Mouse (Mus musculus) ES-CJ7 (cell line): ENCODE results near the gene Shisa2.

Experiments
- DNase-seq: peaks from one replicate; pipeline ENCODE4 v3.0.0; 2011; ENCODE audit warnings: low read depth, low spot score

Shisa2 gene

DNA sequence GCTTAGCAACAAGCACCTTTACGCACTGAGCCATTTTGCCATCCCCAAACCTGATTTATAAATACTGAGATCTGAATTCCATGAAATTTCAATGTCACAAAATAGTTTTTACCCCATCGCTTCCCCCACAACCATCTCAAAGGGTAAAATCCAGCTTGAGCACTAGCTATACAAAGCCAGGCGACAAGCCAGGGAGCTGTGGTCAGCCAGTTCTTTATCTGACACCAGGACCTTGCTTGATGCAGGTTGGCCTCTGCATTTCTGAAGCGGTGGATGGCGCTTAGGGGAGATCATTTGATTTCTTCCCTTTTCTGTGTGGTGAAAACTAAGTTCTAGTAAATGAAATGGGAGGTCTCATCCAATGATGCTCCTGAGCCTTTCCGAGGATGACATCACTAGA is 7.0 kb downstream of the Shisa2 start:
- no peak for DNase-seq

- DNase-seq: no peak
Measured at GRCm38 (mm10) chr14:59633295-59633898, 8.3 kb downstream of the Shisa2 start.

DNA sequence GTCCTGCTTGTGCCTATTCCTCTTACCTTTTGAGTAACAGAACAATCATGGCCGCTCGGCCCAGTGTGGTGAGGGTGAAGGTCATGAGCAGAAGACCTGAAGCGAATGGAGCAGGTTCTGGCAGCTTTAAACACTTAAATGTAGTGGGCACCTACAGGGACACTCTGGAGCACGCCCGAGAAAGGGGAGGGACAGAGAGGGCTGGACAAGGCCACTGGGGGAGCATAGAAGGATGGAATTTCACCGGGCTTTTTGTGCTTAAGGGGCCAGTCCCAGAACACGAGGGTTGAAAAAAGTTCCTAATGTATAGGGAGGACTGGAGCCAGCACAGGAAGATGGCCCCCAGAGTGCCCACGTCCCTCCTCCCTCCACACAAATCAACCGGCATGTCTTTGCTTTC is 8.9 kb downstream of the Shisa2 start:
- no peak for DNase-seq

DNA sequence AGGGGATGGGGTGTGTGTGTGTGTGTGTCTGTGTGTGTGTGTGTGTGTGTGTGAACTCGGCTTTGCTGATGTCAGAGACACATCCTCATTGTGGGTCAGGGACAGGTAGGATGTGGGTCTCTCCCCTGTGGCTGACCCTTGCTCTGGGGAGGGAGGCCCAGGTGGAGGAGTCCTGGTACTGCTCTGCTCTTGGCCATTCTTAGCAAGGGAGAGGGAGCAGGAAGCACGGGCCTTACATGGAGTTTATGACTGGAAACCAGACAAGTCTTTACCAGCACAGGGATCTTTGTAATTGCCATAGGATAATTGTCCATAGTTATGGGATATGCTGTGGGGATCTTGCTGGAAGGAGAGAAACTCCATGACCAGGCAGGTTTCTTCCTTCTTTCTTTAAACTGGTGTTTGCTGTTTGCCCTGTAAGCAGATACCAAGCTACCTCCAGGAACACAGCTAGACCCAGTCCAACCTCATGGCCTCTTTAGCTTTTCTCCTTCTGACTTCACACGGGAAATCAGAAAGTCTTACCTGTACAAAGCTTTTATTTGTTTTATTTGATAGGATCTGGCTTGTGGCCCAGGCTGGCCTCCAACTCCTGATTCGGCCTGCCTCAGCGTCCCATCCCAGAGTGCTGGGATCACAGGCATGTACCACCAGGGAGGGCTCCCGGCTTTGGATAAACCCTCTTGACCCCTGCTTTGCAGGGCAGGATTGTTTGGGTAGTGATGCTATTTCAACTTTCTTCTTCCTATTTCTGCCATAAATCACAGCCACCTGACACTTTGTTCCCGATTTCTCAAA is 14.0 kb downstream of the Shisa2 start:
- no peak for DNase-seq

DNA sequence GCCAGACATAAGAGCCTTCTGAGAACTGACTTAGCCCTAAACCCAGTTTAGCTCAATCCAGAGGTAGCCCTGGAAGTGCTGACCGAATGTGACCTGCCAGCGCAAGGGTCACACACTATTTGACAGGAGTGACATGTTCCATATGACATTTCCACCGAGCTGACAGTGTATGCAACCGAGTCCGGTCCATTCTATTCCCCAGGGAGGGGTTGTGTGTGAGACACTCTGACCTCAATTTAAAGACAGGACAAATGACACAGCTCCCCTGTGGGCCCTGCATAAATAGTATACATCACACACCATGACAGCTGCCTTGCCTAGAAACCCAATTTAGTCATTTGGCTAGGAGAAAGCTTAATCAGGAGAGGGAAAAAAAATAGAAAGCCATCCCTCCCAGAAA is 16.7 kb downstream of the Shisa2 start:
- DNase-seq: no peak

GRCm38 (mm10) chr14:59643582-59643981 is 18.5 kb downstream of the Shisa2 start:
- no peak for DNase-seq

DNA sequence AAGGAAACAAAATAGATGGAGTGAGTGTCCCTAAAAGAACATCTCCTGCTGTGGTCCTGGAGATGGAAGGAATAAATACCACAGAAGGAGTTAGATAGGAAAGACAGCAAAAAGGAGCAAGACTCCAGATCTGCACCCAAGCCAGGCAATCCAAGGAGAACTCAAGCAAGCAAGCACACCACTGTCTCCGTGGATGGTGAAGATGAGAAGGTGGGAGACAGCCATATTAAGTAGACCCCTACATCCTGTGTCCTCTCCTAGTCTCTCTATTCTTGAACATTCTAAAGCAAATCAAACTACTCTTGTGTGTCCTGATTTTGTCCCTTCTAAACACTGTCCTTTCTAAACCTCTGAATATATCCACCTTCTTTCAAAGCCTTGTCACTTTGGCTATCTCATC is 19.1 kb downstream of the Shisa2 start:
- DNase-seq: no peak

DNA sequence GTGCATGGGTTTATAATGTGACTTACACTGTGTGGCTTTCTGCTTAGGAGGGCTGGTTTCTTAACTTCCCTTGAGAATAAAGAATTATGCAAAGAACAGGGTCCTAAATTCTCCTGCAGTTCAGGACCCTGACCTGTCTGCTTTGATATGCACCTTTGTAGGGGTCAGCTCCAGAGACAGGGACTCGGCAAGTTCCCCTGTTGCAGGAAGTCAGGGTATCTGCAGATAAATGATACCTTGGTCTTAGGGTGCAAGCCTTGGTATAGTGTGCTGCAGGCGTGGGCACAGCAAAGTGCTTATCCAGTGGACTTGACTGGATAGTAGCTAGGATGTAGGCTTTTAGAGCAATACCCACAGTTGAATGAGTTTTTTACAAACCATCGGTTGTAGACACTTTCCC is 19.8 kb downstream of the Shisa2 start:
- no peak for DNase-seq

DNA sequence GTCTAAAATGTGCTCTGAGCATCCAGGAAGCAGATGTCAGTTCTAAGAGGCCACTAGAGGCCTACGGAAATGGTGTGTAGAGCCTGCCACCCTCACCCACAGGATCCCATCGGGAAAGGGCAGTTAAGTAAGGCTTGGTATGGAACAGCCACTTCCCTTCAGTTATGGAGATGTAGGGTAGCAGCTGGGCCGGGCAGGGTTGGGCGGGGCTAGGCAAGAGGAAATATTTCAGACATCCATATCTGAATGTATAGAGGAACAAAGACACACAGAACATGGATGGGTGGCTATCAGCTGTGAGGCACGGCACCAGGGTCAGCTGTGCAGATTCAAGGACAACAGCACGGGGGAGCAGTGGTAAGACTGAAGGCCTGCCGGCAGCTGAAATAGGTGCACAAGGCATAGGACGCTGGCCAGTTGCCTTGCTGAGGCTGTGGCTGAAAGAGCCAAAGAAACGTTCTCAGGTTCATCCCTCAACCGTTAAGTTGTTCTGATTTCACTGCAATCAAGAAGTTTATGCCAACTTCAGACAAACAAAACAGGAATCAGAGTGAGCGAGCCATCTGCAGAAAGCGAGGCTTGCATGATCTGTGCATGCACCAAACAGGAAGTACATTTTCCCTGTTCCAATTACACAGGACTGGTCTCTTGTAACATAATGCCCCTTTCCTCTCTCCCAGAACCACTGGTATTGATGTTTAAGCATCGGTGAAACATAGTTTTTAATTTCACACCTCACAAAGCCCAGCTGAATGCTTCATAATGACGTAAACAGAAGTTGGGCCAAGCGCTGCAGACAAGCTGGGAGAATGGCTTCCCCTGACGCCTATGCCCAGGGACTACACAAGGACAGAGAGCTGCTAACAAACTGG is 22.0 kb downstream of the Shisa2 start:
- DNase-seq: no peak

DNA sequence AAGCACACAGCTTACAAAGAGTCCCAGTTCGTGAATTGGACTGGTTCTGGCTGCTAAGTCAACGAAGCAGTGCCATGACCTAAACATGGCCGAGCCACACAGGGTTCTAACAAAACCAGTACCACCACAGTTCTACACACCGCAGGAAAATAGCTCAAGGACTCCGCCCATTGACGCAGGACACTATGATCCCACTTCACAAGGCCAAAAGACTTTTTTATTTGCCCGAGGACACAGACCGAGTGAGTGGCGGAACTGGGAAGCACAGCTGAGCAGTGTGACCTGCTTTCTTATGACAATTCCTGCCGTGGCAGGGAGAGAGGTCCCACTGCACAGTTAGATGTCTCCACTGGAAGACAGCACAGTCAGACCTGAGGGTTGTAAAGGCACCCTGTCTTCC is 23.5 kb downstream of the Shisa2 start:
- no peak for DNase-seq

GRCm38 (mm10) chr14:59649337-59649736 is 24.2 kb downstream of the Shisa2 start:
- no peak for DNase-seq

GRCm38 (mm10) chr14:59656591-59656990 is 31.5 kb downstream of the Shisa2 start:
- no peak for DNase-seq

DNA sequence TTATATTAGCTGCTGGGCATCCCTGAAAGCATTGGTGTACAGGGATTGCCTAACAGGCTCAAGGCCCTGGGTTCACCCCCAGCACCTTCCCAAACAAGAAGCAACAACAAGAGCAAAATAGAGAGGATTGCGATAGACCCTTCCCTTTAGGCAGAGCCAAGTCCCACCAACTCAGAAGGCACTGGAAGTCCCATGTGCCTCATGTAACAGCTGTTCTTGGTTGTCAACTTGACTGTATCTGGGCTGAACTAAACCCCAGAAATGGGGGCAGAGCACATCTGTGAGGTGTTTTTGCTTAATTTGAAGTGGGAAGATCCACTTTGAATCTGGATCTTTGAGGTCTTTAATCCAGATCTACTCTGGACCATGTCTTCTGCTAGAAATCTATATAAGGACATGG is 32.0 kb downstream of the Shisa2 start:
- DNase-seq: no peak

GRCm38 (mm10) chr14:59672893-59673515 is 47.9 kb downstream of the Shisa2 start:
- no peak for DNase-seq

- DNase-seq: no peak
Measured at GRCm38 (mm10) chr14:59674556-59674955, 49.4 kb downstream of the Shisa2 start.

GRCm38 (mm10) chr14:59675330-59675729 is 50.2 kb downstream of the Shisa2 start:
- DNase-seq: no peak

DNA sequence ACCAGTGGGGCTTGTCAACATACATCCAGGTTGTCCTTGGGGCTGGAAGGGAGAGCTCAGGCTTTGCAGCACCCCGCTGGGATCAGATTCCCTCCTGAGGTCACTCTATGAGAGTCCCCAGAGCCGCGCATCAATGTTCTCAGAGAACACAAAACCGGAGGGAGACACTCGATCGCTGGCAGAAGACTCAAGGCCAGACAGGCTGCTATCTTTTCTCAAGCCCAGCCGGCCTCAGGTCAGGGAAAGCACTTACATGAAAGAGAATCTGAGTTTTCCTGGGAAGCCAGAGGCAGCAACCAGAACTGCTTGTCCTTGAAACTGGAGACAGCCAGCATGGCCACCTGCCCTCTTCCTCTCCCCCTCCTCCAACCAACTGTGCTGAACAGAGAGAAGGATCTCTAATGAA is 52.5 kb downstream of the Shisa2 start:
- peak; percentile 49 for DNase-seq
